Mouse (Mus musculus): ENCODE measurements around the gene Mfrp.
"Not testable (repeated sequence)": the region's sequence is repeated elsewhere in the genome, so short reads cannot be mapped to it uniquely, and the experiment has no call there.

Gene Mfrp

GRCm38 (mm10) chr9:44096536-44096935, 5.0 kb upstream of the Mfrp start:
- in situ Hi-C loops (cut with MboI, MseI) = loop anchor here (25.0 kb wide), 1 partner anchor 559 kb away; no protein-coding TSS in a partner anchor

DNA sequence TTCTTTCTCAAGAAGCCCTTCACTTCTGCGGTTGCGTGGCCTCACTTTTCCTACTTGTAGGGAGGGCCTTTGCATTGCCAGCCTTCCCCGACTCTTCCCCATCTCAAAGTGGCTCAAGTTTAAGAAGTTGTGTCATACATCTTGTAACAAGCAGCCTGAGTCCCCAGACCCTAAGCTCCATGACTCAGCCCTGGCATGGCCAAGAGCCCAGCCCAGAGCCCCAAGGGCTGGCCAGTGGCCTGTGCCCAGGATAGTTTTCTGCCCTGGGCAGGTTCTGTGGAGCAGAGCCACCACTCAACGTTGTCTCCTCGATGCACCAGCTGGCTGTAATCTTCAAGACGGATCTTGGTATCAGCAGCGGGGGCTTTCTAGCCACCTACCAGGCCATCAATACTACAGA, 3.4 kb downstream of the Mfrp start:
- in situ Hi-C loops (cut with MboI, MseI) = no loop called here

GRCm38 (mm10) chr9:44105781-44106180, 4.3 kb downstream of the Mfrp start:
- in situ Hi-C loops (cut with MboI, MseI) = no loop called here

DNA sequence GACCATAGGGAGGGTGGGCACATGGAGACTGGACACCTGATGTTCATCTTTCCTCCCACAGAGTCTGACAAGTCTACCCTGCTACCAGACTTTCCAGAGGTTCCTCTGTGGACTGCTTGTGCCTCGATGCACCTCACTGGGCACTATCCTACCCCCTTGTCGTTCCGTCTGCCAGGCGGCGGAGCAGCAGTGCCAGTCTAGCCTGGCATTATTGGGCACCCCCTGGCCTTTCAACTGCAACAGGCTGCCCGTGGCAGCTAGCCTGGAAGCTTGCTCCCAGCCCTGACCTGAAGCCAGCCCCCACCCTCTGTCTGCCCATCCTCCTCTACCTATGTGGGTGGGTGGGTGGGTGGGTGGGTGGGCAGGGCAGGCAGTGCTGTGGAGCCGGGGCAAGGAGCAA, 4.7 kb downstream of the Mfrp start:
- in situ Hi-C loops (cut with MboI, MseI) = no loop called here

GRCm38 (mm10) chr9:44106596-44106995, 5.1 kb downstream of the Mfrp start:
- in situ Hi-C loops (cut with MboI, MseI) = no loop called here

GRCm38 (mm10) chr9:44107110-44107509, 5.6 kb downstream of the Mfrp start, which contains the start of gene C1qtnf5:
Gene C1qtnf5, plus strand, starts transcription at chr9:44107245.
- in situ Hi-C loops (cut with MboI, MseI) = no loop called here

DNA sequence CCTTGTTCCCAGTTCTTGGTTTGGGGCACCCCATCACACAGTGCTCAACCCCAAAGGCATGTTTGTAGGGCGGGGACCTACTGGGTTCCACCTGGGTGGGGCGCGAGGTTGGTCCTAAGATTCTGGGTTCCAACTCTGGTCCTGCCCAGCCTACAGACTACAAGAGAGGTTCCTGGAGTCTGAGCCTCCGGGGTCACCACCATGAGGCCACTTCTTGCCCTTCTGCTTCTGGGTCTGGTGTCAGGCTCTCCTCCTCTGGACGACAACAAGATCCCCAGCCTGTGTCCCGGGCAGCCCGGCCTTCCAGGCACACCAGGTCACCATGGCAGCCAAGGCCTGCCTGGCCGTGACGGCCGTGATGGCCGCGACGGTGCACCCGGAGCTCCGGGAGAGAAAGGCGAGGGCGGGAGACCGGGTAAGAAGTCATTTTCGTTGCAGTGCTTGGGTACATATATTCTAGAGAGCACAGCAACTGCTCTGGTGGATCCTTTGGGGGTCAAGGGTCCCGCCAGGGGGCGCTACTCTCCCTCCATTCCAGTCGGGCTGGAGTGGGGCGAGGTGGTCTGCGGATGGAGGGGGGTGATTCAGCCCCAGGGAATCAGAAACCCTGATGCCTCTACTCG, 6.1 kb downstream of the Mfrp start:
- in situ Hi-C loops (cut with MboI, MseI) = no loop called here

DNA sequence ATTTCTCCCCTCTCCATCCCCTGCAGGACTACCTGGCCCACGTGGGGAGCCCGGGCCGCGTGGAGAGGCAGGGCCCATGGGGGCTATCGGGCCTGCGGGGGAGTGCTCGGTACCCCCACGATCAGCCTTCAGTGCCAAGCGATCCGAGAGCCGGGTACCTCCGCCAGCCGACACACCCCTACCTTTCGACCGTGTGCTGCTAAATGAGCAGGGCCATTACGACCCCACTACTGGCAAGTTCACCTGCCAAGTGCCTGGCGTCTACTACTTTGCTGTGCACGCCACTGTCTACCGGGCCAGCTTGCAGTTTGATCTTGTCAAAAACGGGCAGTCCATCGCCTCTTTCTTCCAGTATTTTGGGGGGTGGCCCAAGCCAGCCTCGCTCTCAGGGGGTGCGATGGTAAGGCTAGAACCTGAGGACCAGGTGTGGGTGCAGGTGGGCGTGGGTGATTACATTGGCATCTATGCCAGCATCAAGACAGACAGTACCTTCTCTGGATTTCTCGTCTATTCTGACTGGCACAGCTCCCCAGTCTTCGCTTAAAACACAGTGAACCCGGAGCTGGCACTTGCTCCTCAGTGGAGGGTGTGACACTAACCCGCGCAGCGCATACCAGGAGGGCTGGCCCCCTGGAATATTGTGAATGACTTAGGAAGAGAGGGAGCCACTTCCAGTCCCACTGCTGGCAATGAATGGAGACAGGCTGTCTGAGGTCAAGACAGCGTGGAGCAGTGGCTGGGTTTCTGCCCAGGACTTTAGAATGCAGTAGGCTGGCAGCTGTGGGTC, 6.9 kb downstream of the Mfrp start:
- in situ Hi-C loops (cut with MboI, MseI) = no loop called here

- in situ Hi-C loops (cut with MboI, MseI) = no loop called here
Measured at GRCm38 (mm10) chr9:44109360-44110095, 8.0 kb downstream of the Mfrp start.

DNA sequence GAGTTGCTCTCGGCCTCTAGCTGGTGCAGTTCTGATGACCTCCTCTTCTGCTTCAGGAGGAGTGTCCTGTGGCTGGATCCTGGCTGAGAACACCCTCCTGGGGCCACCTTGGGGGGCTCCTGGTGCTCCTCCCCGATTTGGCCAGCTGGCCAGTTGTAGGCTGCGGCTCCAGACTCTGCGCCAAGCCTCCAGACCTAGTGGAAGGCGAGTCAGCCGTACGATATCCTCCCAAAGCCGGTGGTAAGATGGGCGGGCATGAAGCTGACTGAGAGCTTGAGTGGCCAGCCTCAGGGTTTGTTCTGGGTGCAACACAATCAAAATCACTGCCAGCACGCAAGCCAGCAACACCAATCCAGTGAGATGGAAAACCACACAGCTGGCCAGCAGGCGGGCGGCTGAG, 10.4 kb downstream of the Mfrp start:
- in situ Hi-C loops (cut with MboI, MseI) = not testable (repeated sequence)

DNA sequence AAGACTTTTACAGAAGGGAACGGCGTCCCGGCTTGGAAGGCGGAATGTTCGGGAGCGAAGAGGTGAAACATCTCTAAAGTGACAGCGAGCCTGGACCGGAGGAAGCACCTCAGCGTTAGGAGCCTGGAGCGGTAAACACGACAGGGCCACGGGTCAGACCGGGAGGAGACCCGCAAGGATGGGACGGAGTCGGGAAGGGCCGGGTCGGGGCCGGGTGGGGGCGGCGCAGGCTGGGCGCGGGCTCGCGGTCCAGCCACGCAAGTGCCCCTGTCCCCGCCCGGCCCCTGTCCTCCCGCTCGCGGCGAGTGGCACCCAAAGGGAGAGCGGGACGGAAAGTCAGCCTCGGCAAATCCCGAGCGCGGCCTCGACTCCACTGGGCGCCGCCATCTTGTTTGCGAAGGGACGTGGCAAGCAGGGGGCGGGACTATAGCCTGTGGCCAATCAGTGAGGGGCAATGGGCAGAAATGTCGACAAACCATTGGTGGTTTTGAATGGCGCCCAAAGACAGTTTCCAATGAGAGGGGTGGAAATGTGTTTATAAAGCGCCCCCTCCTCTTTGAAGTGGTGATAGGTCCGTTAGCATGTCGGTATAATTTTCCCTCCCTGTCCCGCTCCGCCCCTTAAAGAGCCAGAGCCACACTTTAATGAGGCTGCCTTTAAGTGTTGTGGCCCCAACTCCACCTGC, 11.7 kb downstream of the Mfrp start, which contains the start of the genes Gm49380 and Rnf26:
Gene Gm49380, minus strand, starts transcription at position 396 of the 685 bp plus-strand sequence.
Gene Rnf26, minus strand, starts transcription at position 413 of the 685 bp plus-strand sequence.
- in situ Hi-C loops (cut with MboI, MseI) = no loop called here

GRCm38 (mm10) chr9:44114453-44114852, 12.9 kb downstream of the Mfrp start:
- in situ Hi-C loops (cut with MboI, MseI) = no loop called here

DNA sequence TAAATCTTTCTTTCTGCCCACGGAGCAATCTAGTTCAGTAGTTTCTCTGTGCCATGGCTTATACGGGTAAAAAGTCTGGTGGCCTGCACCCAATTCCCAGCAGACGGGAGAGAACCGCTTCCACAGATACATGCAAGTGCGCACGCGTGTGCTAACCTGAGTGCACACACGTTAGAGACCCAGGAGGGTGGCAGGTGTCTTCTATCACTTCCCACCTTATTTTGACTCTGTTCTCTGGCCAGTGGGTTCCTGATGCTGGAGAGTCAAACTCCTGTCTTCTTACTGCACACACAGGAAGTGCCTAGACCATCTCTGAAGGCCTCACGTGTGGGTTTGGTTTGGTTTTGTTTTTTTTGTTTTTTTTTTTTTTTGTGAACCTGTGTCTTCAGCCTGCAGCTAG, 14.1 kb downstream of the Mfrp start:
- in situ Hi-C loops (cut with MboI, MseI) = no loop called here

- in situ Hi-C loops (cut with MboI, MseI) = no loop called here
Measured at GRCm38 (mm10) chr9:44116182-44116581, 14.7 kb downstream of the Mfrp start.

DNA sequence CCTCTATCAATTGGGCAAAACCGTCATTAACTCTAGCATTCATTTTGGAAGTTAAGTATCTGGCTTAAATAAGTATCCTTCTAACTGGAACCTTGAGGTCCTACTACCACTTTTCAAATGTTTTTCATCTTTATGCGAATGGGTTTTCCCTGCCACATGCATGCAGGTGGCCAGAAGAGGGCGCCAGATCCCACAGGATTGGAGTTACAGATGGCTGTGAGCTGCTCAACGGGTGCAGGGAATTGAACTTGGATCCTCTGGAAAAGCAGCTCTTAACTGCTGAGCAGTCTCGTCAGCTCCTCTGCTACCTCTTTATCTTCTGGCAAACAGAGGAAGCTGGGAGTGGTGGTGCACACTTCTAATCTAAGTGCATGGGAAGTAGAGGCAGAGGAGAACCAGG, 17.5 kb downstream of the Mfrp start:
- in situ Hi-C loops (cut with MboI, MseI) = no loop called here

DNA sequence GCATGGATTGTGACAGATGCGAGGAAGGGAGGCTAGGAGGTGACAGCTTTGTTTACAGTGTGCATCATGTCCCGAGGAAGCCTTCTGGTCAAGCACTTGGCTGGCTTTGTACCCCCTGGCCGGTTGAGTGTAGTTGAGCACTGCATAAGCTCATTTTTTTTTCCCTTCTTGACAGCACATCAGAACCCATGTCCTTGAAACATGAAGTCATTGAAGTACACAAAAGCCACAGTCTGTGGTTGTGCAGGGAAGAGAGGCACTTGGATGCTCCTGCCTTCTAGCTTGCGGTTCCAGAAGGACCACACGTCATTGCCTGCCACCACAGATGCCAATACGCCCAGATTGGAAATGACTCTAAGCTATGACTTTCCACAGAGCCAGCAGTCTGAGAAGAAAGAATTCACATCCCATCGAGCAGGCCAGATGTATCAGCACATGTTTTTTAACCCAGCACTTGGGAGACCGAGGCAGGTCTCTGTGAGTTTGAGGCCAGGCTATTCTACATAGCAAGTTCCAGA, 18.5 kb downstream of the Mfrp start:
- in situ Hi-C loops (cut with MboI, MseI) = no loop called here

DNA sequence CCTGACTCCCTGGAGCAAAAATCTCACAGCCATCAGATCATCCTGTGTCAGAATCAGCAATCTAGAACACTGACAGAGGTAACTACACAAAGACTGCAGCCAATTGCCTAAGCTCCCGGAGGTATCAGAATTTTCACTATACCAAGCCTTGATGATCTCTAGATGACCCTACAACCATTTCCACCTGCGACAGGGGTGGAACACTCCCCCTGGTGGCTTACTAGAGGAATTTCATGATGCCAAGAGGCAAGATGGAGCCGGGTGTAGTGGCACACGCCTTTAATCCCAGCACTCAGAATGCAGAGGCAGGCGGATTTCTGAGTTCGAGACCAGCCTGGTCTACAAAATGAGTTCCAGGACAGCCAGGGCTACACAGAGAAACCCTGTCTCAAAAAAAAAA, 22.8 kb downstream of the Mfrp start:
- in situ Hi-C loops (cut with MboI, MseI) = no loop called here

DNA sequence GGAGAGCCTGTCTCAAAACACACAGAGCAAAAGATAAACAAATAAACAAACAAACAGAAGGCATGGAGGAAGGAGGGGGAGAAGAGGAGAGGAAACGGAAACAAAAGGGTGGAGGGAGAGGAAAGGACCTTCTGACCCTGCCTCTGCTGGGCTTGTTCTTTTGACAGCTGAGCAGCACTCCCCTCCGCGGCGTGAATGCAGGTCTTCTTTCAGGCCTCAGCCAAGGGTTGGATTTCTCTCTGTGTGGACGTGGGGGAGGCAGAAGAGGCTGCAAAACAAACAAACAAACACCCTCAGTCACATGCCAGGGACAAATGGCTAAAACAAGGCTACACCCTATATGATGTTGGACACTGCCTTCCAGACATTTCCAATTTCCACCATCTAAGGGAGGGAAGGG, 23.5 kb downstream of the Mfrp start:
- in situ Hi-C loops (cut with MboI, MseI) = no loop called here

GRCm38 (mm10) chr9:44125546-44126428, 24.3 kb downstream of the Mfrp start:
- in situ Hi-C loops (cut with MboI, MseI) = no loop called here

- in situ Hi-C loops (cut with MboI, MseI) = no loop called here
Measured at GRCm38 (mm10) chr9:44126746-44127145, 25.2 kb downstream of the Mfrp start.

Measured in regulatory T cell (primary cell).